Mouse (Mus musculus) monocyte, adult 2 months (primary cell): Measurements from ENCODE around the gene Dusp10.

ENCODE experiments used
- DNase-seq, 2 experiments: peaks; one replicate each; pipeline ENCODE4 v3.0.0; 2022; ENCODE audit warnings: low spot score in 2 of 2, low read depth in 1 of 2

The Dusp10 gene

GRCm38 (mm10) chr1:184030070-184030802 lies 17.1 kb downstream of the Dusp10 start:
- no peak for DNase-seq

DNA sequence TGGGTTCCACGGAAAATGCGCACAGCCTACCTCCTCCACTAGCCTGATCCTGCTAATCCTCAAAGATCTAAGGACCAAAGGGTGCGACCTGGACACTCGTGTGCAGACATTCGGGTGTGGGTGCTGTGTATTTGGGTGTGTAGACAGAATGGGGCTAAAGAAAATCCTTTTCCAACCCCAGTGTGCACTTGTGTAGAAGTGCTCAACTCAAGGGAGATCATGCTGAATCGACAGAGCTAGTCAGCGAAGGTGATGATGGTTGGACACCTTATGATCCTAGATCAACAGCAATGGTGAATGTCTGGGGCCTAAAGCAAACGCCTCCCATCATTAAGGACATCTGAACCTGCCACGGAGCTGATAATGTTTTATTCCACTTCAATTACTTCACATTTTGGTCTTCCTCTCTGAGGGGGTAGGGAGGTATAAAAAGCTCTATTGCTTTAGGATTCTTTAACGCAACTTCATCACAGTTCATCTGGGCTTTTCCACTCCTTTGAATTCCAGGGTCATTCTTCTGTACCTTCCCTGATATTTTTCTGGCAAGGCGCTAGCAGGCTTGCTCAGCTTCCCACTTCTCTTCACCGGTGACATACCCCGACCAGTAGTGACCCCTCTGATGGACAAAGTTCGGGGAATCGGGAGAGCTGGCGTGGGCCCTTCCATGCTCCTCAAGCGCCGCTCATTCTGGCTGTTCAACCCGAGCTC lies 19.7 kb downstream of the Dusp10 start:
- DNase-seq: no peak

DNA sequence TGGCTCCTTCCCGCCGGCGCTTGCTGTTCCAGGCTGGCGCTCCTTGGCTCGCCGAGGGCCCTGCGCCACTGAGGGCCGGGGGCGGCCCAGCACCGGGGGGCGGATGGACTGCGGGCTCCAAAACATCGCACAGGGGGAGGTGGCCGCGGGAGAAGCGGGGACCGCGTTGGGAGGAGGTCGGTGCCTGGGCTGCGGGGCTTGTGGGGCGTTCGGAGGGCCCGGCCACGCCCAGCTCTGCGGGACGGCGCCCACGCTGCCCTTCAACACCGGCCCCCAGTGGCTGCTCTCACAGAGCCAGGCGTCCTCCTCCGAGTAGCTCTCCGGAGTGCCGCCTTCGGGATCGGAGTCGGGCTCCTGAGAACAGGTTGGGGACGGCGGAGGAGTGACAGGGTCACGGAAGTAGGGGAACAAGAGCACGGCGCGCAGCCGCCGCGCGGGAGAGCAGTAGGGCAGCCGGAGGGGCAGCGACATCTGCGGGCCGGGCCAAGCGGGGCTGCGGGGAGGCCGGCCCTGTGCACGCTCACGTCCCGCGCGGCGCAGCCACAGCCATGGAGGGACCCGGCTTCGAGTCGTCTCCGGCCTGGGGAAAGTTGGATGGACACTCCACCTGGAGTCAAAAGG lies 20.4 kb downstream of the Dusp10 start:
- DNase-seq: peak; percentile 47 to 78

- DNase-seq: peak; percentile 97 to 98
These were observed 21.0 kb downstream of the Dusp10 start, which contains the start of gene 1700056E22Rik for GRCm38 (mm10) chr1:184034011-184034557. 1700056E22Rik (minus strand) TSS chr1:184034301.

DNA sequence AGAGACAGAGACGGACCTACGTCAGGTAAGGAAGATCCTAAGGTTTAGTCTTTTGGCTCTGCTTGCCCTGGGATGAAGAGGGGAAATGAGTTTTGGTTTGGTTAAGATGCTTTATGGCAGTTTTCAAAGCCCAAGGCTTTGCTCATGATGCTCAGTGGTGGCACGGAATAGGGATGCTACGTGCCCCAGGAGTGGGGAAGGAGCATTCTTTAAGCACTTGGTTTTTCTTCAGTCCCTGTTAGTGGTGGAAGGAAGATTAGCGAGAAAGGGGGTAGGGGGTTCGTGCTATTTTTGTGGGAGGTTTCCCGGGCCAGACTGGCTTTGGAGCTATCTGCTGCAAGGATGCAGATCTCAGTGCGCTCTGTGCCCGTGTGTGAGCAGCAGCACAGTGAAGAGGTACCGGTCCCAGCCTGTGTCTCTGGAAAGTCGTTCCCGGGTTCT lies 21.7 kb downstream of the Dusp10 start:
- DNase-seq: no peak

GRCm38 (mm10) chr1:184035346-184035903 lies 22.3 kb downstream of the Dusp10 start:
- DNase-seq: no peak

DNA sequence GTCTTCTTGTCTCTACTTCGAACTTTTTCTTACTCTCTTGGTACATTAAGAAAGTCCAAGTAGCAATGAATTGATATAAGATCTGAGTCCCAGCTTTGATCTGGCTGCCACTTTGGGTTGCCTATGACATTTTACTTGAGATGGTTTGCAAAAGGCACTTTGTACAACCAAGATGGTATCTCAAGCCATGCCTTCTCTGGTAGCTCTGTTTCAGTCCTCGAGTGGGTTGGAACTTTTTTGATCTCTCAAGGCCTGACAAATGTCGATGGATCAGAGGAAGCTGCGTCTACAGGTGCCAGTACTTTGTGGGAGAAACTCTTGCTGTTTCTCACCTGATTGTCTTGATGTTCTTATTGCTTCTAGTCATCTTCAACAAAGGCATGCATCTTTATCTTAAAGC lies 24.7 kb downstream of the Dusp10 start:
- no peak for DNase-seq

DNA sequence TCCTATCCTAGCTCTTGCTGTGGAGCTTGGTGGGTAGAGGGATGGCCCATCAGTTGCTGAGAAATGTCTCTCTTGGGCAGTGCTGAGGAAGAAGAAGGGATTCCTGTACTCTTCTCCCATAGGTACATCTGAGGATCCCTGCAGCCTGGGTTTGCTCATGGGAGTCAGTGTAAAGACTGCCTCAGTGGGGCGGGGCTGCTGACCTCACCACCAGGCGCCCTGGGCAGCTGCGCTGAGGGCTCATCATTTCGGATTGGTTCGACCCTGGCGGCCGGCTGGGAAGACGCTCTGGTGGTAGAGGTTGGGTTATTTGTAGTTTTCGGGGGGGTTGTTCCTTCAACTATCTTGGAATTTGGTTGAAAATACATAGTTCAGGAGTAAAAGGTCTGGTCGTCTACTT lies 26.2 kb downstream of the Dusp10 start:
- no peak for DNase-seq

DNA sequence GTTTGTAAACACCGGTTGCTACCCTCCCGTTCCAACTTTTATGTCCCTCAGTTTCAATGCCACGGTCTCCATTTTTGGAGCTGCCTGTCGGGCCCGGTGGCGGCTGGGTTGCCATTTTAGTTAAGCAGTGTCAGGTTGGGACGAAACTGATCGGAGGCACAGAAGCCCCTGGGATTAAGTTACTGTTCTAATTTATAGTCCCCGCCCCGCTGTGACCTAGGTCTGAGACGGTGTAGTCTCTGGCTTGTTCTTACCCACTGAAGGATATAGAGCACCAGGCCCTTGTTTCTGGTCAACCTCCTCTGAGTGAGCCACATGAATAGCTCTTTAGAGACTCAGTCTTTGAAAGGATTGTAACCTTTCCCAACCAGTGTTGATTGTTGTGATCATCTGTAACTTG lies 27.1 kb downstream of the Dusp10 start:
- no peak for DNase-seq

- no peak for DNase-seq
These were observed 27.8 kb downstream of the Dusp10 start for GRCm38 (mm10) chr1:184040906-184041305.

GRCm38 (mm10) chr1:184041778-184042573 lies 28.9 kb downstream of the Dusp10 start:
- no peak for DNase-seq

DNA sequence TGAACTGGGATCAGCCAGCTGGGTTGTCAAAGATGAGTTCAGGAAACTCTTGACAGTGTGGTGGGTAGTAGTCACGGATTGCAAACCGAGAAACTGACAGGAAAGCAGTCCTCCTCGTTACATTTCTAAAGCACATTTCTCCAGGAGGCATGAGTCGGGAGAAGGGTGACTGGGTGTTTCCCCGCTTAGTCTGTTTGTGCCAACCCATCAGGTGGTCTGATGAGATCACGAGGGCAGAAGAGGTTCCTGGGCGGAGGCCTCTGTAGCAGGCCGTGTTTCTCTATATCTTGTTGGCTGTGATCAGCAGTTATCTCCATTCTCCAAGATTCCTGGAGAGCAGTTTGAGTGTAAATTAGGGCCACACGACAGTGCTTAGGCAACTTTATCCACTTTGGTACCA lies 29.6 kb downstream of the Dusp10 start:
- no peak for DNase-seq

DNA sequence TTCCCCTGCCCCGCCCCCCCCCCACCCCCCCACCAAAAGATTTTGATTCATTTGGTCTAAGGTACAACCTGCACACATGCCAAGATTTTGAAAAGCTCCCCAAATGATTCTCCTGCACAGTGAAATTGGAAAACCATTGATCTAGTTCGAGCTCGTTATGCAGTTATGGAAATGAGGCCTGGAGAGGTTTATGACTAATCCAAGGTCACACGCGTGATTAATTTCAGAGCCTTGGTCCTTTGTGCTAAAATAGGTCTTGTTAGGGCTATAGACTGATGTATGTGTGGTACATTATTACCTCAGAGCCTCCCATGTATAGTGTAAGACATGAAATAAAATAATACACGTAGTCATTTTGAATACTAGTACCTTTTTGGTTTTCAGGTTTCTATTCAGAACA lies 30.3 kb downstream of the Dusp10 start:
- DNase-seq: no peak

- DNase-seq: no peak
These were observed 33.1 kb downstream of the Dusp10 start for GRCm38 (mm10) chr1:184046070-184046677.

GRCm38 (mm10) chr1:184047818-184048217 lies 34.7 kb downstream of the Dusp10 start:
- no peak for DNase-seq

- no peak for DNase-seq
These were observed 35.7 kb downstream of the Dusp10 start for GRCm38 (mm10) chr1:184048675-184049418.

- no peak for DNase-seq
These were observed 38.2 kb downstream of the Dusp10 start for GRCm38 (mm10) chr1:184051286-184051685.

- DNase-seq: no peak
These were observed 38.7 kb downstream of the Dusp10 start for GRCm38 (mm10) chr1:184051824-184052223.

DNA sequence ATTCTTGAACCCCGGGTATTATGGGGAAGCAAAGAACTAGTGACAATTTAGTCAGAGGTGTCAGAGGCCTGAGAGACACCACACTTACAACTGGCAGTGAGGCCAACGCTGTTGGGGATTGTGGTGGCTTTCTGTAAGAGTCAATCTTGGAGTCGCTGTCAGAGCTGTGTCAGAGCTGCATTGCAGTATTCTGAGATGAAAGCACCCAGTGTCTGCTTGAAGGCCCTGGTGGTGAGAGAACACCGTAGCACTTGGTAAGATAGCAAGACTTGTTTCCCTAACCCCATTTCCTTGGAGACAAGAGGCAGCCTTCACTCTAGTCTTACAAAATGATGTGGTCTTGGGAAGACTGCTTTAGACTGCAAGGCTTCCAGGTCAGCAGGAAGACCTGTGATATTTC lies 39.2 kb downstream of the Dusp10 start:
- no peak for DNase-seq

DNA sequence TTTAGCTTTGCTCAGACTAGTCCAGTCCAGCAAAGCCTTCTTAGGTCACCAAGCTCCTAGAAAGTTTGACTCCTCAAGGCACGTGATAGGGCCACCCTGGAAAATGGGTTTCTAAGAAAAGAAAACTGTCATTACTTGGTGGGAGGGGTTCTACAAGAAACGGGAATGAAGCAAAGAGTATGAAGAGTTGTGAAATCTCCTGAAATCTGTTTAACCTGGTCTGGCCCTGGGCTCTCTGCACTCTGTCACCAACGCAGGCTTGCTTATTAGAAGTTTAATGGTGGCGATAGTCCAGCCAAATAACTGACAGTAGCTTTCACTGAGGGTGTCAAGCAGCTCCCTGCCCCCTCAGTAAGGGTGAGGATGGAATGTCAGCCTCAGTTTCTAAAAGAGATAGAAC lies 40.0 kb downstream of the Dusp10 start:
- DNase-seq: no peak
